Mouse (Mus musculus): ENCODE measurements at regions not wholly inside any gene's neighbourhood (a gene's known extent, or its start where the extent isn't known, plus 50 kb on each side); places are given as distances from the start of the nearest gene placed in this dataset.

DNA sequence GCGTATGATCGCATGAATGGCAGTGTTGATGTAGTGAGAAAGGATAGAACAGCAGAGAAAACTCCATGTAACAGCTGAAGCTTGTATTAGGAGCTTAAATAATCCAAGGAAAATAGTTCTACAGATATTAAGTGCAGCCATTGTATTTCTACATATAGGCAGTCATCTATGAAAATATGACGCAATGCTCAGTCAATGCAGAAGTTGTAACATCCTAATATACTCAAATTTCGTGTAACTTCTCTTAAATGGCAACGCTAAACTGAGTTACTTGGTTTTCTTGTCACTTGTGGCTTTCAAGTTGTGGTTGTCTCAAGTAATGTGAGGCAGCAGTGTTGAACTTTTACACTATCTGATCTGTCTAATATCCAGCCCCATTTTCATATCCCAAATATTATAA lies 127.1 kb upstream of the Thbs1 start:
- no peak for TF ChIP-seq TAL1 (IDR thresholded peaks at IDR 0.05; ENCODE audit: low read length)
- no peak for TF ChIP-seq GATA1 (IDR thresholded peaks at IDR 0.05; ENCODE audit: low read length)

Measured in erythroblast, embryonic 14.5 days (primary cell).